Mouse (Mus musculus) activated CD4-positive, CD25-positive, alpha-beta regulatory T cell, adult 4 months (primary cell): Measurements from ENCODE around the gene Fnip1. TPM values are rescaled to one million over a fixed set of nuclear protein-coding genes. Genes with fewer than 3 reads are reported as not detected.
A peak's percentile ranks its signal among the peaks of the same experiment; 100 is the strongest.
"Not testable (repeated sequence)": the region's sequence is repeated elsewhere in the genome, so short reads cannot be mapped to it uniquely, and the experiment has no call there.

Source experiments
- ATAC-seq: one replicate; pipeline ENCODE4 v1.8.0; 2017
- polyA plus RNA-seq, 2 experiments: library from polyadenylated mRNA; unstranded; fragments of 100-300 nt; shearing (Covaris generic); gene quantifications; one replicate each; pipeline ENCODE4 v1.2.1; 2017

The Fnip1 gene
- 10 to 100 TPM; 10.7 to 12.9 TPM for polyA plus RNA-seq

DNA sequence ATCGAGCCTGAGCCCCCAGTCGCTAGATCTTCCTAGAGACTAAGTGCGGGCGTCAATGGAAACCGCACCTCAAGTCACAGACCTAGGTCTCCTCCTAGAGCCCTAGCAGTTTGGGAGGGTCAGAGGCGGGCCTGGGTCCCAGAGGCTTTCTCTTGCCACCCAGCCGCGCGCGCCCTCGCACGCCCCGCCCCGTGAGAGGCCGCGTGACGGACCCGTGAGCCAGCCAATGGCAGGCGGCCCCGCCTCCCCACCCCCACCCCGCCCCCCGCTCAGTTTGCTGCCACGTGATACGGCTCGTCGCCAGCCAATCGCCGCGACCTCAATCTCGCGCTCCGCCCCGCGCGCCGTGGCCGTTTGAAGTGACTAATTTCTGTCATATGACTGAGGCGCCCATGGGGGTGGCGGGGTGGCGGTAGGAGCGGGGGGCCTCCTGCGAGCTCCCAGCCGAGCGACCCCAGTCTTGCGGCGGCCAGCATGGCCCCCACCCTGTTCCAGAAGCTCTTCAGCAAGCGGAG lies at the start of gene Fnip1:
Gene Fnip1, plus strand, starts transcription at position 377 of the 515 bp plus-strand sequence.
- peak; percentile 82 for ATAC-seq

DNA sequence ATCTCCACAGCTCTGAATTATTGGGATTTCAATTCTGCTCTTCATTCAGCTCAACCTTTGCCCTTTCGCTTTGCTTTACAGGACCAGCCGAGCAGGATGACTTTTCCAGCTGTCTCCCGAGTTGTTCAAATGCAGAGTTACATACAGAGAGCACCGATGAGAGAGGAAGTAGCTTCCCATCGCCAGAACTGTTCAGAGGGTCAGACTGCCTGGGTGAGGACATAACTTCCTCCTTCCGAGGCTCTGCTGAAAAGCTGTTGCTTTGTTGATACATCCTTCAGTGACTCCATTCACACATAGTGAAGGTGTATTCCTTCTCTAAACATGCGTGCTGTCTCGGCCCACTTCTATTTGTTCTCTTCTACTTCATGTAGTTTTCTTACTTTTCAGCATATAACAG lies 47.6 kb upstream of the Fnip1 start:
- ATAC-seq: no peak

DNA sequence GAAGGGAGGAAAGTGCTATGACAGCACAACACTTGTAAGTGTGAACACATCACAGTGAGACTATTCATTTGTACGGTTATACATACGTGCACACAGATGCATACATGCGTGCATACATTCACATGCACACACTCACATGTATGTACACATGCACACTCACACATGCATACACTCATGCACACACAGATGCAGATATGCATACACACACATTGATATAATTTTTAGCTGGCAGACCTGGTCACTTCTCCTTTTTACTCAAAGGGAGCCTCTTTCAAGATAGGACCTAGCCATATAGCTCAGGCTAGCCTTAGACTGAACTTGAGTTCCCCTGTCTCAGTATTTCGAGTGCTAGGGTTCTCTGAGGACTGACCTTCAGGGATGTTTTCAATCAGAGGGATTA lies 46.7 kb upstream of the Fnip1 start:
- no peak for ATAC-seq

DNA sequence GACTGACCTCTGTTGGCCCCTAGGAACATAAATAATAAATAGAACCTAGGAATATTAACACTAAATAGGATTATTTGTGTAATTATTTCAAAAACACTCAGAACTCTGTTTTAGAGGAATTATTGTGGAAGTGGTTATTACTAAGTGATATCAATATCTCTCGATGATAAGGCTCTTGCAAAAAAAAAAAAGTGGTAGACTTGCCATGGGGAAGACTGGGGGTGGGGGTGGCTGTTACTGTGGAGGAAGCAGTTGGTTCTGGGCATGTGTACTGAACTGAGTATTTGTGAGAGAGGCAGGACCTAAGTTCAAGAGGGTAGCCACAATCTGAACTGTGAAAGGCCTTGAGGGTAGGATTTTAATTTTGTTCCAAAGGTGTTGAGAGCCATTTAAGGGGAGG lies 41.3 kb upstream of the Fnip1 start:
- ATAC-seq: no peak

DNA sequence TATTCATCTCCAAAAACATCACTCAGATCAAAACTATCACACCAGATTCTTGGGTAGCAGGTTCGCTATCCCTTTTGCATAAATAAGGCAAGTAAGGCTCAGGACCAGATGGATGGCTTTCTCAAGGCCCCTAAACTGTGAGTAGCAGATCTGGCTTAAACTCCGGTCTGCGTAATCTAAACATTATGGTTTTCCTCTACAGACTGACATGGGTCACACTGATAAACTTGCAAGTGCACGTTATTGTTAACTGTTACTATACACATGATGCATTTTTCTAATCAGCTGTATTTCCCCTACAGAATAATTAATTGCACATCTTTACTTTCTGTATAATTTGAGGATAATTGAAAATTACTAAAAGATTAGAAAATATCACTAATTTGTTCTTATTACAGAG lies 39.9 kb upstream of the Fnip1 start:
- ATAC-seq: no peak

DNA sequence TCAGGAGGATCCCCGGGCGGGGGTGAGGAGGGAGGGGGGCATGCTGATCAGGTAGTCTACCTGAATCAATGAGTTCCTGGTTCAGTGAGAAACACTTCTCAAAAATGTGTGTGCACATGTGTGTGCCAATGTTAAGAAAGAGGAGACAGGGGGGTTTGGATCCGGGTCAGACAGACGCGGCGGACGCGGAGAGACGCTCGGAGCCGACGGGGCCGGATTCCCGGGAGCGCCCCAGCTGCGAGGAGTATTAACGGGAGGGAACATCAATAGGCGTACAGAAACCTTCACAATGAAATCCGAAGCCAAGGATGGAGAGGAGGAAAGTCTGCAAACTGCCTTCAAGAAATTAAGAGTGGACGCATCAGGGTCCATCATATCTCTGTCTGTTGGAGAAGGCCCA lies 37.2 kb upstream of the Fnip1 start:
- ATAC-seq: not testable (repeated sequence)

DNA sequence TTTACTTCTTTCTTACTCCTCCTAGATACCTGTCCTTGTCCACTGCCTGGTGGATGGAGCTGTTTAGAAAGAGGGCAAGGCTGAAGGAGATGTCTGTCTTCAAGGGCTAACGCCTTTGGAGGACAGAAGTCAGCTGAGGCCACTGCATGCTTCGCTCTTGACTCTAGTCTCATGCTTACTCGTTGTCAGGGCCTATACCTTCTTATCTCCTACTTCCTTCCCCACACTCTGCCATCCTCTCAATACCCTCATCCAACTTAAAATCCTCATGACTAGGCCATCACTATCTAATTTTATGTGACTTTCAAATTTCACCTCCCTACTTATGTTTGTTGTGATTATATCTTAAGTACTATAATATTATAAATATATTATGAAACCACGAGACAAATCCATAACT lies 33.1 kb upstream of the Fnip1 start:
- no peak for ATAC-seq

DNA sequence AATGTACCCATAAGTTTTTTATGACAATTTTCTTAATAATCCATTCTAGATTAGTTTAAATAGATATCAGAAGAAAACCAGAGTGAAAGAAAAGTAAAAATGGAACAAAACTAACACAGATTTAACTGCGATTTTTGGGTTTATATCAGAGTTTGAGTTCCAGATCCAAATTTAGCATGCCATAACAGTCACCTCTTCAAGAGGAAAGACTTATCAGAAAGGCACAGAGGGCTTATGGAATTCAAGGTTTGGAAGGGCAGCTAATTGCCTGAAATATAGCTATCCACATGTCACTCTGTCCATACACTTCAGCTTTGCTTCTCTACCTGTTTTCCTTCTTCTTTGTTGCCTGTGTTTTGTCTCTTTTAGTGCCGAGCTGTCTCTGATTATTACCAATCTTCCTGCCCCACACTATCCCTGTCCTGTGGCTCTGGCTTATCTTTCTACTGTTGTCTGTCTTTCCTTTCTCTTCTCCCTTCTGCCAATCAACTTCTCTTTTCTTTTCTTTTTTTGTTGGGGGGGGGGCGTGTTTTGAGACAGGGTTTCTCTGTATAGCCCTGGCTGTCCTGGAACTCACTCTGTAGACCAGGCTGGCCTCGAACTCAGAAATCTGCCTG lies 31.0 kb upstream of the Fnip1 start:
- no peak for ATAC-seq

DNA sequence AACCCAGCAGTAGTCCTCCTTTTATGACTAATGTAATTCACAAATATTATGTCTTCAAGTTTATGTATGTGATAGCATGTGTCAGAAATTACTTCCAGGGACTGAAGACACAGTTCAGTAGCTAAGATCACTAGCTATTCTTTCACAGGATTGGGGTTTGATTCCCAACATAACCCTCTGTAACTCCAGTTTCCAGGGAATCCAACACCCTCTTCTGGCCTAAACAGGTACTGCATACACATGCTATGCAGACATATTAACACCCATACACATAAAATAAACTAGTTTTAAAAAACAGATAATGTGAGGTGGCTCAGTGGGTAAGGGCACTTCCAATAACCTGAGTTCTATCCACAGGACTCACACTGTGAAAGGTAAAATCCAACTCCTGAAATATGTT lies 27.4 kb upstream of the Fnip1 start:
- ATAC-seq: no peak

DNA sequence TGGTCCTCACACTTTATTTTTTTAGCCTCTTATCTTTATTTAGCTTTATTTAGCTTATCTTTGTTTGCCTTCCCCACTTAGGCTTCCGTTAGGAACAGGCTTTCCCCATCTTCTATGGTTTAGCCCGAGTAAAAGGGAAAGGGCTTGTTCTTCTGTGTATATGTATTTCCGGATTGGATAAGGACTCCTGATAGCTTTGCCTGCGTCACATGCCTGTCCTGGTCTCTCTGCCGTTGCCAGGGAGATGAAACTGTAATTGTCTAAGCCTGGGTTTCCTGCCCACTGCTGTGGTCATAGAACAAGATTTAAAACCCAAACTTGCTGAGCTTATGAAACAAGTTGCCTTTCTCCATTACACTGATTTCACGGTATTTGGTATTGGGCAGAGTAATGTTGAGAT lies 25.0 kb upstream of the Fnip1 start:
- ATAC-seq: no peak

DNA sequence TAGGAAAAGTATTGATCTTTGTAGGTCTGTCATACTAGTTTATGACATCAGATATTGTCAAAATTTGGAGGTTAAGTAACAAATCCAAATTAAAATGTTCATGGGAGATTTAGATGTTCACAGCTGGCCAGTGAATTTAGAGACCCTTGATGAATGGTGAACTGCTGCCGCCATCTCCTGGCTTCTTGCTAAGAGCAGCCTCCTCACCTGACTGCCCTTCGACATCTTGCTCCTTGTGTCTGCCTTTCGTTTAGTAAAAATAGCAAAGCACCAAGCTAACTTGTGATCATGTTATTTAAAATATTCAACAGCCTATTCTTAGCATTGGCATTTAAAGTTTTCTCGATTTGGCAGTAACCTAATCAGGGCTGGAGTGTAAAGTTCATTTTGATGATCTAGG lies 15.0 kb upstream of the Fnip1 start:
- ATAC-seq: no peak

DNA sequence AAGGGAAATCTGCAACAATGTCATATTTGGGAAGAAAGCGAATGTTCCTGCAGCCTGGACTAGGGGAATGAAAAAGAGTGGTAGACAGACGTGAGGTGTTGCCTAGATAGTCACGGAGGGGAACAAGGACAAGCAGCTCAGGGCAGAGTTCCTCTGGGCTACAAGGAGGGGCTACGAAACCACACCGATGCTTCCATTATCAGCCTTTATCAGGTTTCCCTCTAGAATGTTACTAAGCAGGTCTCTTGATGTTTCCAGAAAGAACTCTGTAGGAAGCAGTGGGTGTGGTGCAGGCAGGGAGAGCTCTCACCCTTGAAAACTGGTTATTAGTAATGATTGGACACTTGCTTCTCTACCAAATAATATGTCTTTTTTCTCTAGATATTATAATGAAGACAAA lies 11.7 kb upstream of the Fnip1 start:
- ATAC-seq: no peak

DNA sequence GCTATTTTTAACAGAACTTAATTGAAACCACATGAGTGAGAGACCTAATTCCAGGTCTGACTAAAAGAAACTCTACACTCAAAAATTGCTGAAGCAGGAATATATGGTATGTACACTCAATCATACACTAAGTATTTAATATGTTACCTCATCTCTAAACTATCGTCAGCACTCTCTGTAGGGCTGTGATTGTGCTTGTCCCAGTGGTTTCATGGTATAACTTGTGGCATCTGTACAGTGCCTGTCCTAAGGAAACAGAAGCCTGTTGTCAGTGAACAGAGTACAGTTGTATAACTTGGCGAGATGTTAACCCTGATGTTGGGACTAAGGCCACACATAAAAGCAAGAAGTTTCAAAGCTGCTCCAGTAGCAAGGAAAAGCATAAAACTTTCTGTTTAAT lies 10.9 kb upstream of the Fnip1 start:
- no peak for ATAC-seq

DNA sequence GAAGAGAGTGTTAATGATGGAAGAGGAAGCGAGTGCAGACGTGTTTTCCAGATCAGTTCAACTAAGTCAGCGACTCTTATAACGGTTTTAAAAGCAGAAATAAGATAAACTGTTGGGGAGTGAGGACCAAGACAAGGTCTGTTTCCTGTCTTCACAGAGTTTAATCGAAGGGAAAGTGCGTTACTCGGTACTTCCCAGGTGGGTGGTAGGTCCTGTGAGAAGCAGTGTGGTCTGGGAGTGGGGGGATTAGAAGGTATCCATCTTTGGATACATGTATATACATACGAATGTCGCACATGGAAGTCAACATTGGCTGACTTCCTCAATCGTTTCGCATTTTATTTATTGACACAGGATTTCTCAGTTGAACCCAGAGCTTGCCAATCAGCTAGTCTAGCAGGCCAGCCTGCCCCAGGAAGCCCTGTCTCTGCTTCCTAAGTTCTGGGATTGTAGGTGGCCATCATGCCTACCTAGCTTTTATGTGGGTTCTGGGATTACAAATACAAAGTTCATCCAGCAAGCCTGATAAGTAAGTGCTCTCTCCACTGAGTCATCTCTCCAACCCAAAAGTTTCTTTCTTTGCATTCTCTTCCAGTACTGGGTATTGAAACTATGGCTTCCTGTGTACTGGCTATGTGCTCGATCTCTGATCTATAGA lies 10.2 kb upstream of the Fnip1 start:
- ATAC-seq: peak; percentile 52

DNA sequence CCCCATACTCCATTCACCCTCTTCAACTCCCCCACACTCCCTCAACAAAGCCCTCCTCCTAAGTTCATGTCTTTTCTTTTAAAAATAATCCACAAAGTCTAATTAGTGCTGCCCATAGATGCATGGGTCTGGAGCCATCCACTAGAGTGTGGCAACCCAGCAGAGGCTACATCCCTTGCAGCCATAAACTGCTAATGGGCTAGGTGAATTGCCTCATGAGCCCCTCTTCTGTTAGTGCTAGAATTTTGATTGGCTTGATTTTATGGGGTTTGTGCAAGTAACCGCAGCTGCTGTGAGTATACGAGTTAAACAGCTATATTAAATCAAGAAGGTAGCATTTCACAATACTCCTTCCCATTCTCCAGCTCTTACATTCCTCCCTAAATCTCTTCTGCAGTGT lies 8.8 kb upstream of the Fnip1 start:
- ATAC-seq: no peak

DNA sequence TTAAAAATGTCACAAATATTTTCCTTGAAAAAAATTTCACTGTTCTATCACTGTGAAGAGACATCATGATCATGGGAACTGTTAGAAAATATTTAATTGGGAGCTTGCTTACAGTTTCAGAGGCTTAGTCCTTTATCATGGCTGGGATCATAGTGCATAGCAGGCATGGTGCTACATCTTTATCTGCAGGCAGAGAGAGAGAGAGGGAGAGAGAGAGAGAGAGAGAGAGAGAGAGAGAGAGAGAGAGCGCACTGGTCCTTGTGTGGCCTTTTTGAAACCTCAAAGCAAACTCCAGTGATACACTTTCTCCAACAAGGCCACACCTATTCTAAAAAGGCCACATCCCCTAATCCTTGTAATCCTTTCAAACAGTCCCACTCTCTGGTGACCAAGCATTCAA lies 2.2 kb upstream of the Fnip1 start:
- no peak for ATAC-seq

DNA sequence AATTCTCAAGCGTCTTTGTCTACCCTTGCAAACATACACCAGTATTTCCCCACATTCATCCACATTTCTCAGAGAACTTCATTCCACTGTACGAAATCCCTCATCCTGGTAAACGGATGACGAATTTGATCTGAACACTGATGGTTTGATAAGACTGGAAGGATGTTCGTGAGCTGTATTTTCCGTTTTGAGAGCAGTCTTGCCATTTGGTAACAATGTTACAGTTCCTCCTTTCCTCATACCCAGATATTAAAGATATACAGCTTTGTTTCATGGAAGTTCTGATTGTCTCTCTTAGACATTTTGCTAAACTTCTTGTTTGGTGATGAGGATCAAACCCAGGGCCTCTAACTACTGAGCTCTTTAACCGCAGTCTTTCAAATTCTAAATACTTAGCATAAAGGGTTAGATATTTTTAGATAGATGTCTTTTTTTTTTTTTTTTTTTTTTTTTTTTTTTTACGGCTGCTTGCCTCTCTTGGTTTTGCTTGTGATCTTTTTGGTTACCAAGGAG lies 633 bp upstream of the Fnip1 start:
- ATAC-seq: no peak

DNA sequence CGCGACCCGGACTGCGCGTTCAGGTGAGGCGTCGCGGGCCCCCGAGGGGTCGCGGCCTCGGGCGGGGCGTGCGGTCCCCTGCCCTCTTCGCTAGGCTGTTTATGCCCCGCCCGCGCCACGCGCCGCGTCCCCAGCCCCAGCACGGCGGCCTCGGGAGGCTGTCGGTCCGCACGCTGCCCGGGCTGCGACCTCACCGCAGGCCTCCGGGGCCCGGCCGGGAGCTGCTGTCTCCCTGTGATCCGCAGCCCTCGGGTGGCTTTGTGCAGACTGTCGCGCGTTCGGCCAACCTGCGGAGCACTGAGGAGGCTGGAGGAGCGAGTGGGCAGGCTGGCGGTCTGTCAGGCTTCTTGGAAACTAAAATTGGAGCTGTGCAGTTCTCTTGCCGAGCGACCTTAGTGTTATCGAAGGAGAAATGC lies 375 bp downstream of the Fnip1 start:
- ATAC-seq: peak; percentile 24

DNA sequence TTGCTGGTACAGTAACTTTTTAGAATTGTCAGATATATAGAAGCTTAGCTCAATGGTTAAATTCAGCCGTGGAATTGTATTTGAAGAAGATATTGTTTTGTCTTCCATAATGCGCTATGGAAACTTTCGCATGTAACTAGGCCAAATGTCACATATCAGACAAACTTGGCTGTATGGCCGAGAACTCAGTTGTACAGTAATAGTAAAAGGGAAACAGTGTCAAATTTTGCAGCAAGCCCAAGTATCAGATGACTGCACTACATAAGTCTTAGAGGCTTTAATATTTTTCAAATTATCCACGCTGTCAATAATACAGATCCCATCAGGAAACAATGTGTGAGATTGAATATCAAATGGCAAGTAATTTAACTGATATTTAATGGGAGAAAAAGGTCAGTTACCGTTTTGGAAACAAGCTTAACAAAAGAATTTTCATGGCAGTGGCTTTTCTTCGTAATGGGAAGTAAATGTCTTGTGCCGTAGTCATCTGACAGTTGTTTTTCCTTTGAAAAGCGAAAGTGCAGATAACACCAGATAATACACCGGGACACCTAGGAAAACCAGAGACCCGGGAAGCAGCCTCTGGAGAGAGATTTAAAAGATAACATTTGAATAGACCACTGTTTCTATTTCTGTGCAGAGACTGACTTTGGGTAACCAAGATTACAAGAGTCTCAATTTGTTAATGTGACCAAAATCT lies 1.1 kb downstream of the Fnip1 start:
- no peak for ATAC-seq

DNA sequence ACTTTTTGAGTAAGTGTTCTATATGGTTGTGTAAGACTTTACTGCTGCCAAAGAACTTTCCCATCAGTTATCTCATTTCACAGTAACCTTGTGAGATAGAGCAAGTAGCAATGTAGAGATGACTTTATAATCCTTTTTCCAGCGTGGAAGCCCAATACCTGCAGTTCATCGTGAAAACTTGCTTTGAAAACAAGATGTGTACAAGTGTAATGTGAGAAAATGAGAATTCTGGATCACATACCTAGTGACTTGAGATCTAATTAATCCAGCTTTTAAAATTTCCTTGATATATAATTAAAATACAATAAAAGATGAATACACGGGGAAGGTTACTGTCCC lies 1.7 kb downstream of the Fnip1 start:
- no peak for ATAC-seq

DNA sequence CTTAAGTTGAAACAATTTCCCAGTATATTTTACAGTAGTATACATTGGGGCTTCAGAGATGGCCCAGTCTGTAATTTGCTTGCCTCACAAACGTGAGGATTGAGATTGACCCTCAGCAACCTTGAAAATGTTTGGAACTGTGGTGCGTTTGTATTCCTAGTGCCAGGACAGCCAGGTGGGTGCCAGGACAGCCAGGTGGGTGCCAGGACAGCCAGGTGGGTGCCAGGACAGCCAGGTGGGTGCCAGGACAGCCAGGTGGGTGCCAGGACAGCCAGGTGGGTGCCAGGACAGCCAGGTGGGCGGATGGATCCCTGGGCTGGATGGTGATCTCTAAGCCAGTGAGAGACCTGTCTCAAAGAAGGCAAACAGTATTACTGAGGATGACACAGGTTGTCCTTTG lies 12.8 kb downstream of the Fnip1 start:
- not testable (repeated sequence) for ATAC-seq

DNA sequence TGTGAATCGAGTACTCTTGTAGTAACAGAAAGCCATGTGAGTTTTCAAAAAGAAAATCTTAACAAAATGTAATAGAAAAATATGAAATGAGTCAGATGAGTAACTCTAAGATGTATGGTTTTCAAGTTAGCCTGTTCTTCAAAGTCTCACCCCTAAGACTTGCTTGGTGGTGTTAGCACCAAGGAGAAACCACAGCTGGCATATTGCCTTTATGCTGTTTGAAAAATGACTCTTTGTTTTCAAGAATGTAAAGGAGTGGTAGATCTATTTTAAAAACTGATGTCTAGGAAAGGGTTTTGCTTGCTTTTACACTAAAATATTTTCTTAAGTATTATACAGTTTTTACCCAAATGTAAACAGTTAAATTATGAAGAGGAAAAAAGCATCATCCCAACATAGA lies 16.5 kb downstream of the Fnip1 start:
- ATAC-seq: no peak

DNA sequence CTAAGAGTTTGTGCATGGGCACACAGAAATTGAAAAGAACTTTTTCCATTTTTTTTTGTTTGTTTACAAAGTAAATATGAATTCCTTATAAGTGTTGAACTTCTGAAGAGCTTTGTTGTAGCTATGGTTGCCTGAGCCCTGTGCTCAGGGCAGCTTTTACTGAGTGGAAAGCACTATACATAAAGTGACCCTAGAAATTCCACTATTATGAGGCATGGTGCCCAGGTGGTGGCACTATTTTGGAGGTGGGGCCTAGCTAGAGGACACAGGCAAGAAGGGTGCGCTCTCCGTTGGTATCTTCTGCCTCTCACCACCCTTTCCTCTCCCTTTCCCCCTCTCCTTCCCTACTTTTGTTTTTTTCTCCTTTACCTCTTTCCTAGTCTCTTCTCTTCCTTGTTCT lies 18.9 kb downstream of the Fnip1 start:
- ATAC-seq: no peak

DNA sequence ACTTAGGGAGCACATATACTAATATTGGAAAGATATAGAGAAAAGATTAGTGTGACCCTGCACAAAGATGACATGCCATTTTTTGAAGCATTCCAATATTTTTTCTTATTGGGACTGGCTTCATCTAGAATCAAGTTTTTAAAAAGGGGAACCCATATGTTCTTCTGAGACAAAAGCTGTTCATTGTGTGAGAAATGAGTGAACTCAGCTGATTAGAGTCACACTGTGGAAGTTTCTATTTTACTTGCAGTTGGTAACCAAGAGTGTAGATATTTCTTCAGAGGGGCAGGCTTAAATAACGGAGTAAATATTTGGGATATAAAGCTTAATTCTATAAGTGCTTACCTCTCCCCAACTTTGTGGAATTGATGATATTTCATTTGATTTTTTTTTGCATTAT lies 20.2 kb downstream of the Fnip1 start:
- no peak for ATAC-seq
